Mouse (Mus musculus) forebrain, postnatal 0 days (tissue): ENCODE measurements around the gene Them7. TPM values are rescaled to one million over a fixed set of nuclear protein-coding genes. Genes with fewer than 3 reads are reported as not detected.
A peak's percentile ranks its signal among the peaks of the same experiment; 100 is the strongest.

ENCODE experiments used
- ATAC-seq: fragments of 200-750 bp; cut with Nextera tagmentation; 2 replicates; pipeline ENCODE4 v1.8.0; 2017; ENCODE audit warnings: mild to moderate bottlenecking, moderate library complexity
- DNase-seq: peaks from one replicate; pipeline ENCODE4 v3.0.0-alpha.2; 2015
- H3K27ac ChIP-seq: fragments of 300-500 bp; sonication (generic); 2 replicates; pipeline ENCODE4 v1.5.1; 2014; ENCODE audit warnings: low read depth, mild to moderate bottlenecking, antibody characterized with exemption, low read length, moderate library complexity, mixed read lengths
- H3K27me3 ChIP-seq: fragments of 300-500 bp; sonication (generic); 2 replicates; pipeline ENCODE4 v1.6.1; 2014; ENCODE audit warnings: mild to moderate bottlenecking, low read length, mixed read lengths; ENCODE audit not compliant: insufficient read depth
- H3K36me3 ChIP-seq: fragments of 300-500 bp; sonication (generic); 2 replicates; pipeline ENCODE4 v1.6.1; 2014; ENCODE audit warnings: mild to moderate bottlenecking, moderate library complexity; ENCODE audit not compliant: insufficient read depth
- H3K4me1 ChIP-seq: fragments of 300-500 bp; sonication (generic); 2 replicates; pipeline ENCODE4 v1.6.1; 2014; ENCODE audit warnings: antibody characterized with exemption; ENCODE audit not compliant: insufficient read depth
- H3K4me2 ChIP-seq: fragments of 300-500 bp; sonication (generic); 2 replicates; pipeline ENCODE4 v1.6.1; 2014; ENCODE audit warnings: low read depth, mild to moderate bottlenecking, moderate library complexity
- H3K4me3 ChIP-seq: fragments of 300-500 bp; sonication (generic); 2 replicates; pipeline ENCODE4 v1.5.1; 2014; ENCODE audit warnings: low read depth, low read length, mixed read lengths
- H3K9ac ChIP-seq: fragments of 300-500 bp; sonication (generic); 2 replicates; pipeline ENCODE4 v1.6.1; 2014; ENCODE audit warnings: mild to moderate bottlenecking
- H3K9me3 ChIP-seq: fragments of 300-500 bp; sonication (generic); 2 replicates; pipeline ENCODE4 v1.6.1; 2016; ENCODE audit warnings: low read length
- CTCF ChIP-seq: sonication (generic); IDR thresholded peaks from 2 replicates; pipeline ENCODE4 v1.5.1; 2016; ENCODE audit warnings: antibody characterized with exemption, control low read depth, low read depth
- WGBS: fragments of 180-500 bp; shearing (Covaris S2); extraction: QIAGEN DNeasy Blood & Tissue Kit; methylation state at CpG from one replicate; pipeline ENCODE4 v1.1.7; 2014; 5-methylcytosine and 5-hydroxymethylcytosine counted together
- polyA plus RNA-seq: library from polyadenylated mRNA; unstranded; fragments of >200 nt; fragmentation: Nextera tagmentation; extraction: Ambion mirVana; gene quantifications from 2 replicates; pipeline ENCODE4 v1.2.1, GENCODE M21; 2015
- total RNA-seq: library from RNA; depleted of rRNA; stranded (reverse); fragments of >200 nt; gene quantifications from 2 replicates; pipeline ENCODE4 v1.2.3, GENCODE M21; 2014

The Them7 gene
- total and polyA plus RNA-seq, 2 experiments from 2014 or later, result not detected

DNA sequence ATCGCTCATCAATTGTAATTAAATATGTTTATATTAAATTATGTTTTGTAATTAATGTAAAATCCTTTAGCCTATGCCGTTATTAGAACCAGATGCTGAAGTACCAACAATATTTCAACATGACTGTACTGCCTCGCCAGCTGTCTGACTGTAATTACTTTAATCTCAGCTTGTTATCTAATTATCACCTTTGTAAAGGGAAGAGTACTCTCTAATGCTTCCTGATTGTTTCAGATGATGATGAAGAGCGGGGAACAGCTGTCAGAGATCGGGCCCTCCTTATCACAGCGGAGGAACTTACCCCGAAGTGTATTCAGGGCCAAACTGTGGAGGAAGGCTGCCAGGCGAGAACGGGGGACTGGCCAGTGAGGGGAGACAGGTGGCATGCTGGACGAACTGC, 77.4 kb downstream of the Them7 start:
- Histone ChIP-seq H3K9me3 (peaks cover 4% of the 10 kb centered on the region; the same call in 1 of the 2 replicates), H3K27me3 (no peaks in the 10 kb centered on the region), H3K36me3 (no peaks in the 10 kb centered on the region), H3K4me3 (no peak overlapping the region), H3K4me1 (no peaks in the 10 kb centered on the region), H3K9ac (no peak overlapping the region), H3K4me2 (no peak overlapping the region), H3K27ac (no peak overlapping the region)
- TF ChIP-seq CTCF, result no peak
- ATAC-seq (peak; percentile 44; the same call in 1 of the 2 replicates), DNase-seq (no peak)
- 40% methylated on average over 10 of the region's 10 CpGs for WGBS

DNA sequence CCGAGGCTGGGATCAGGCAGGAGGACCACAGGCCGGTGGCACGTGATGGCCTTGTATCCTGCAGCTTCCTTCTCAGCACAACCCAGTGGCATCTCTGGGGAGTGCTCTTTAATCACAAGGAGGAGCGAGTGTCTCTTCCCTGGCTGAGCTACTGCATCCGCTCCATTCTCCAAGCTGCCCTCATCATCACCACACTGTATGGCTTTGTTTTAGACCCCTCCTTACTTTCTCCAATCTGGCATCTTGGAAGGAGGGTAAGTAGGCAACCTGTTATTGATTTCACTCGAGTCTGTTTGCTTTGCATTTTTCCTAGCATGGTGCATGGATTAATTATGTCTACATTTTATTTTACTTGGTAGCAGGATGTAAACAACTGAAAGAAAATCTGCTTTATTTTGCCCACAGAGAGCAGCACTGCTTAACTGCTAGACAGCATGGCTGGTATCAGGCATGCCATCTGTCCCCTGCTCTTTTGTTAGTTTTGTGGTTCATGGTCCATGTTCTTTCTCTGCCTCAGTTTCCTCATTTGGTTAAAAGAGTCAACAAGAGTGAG, 79.9 kb downstream of the Them7 start:
- Histone ChIP-seq H3K4me3 (no peak overlapping the region), H3K4me2 (no peak overlapping the region), H3K9me3 (peaks cover 1% of the 10 kb centered on the region; the same call in 1 of the 2 replicates), H3K27me3 (no peaks in the 10 kb centered on the region), H3K27ac (no peak overlapping the region), H3K4me1 (no peaks in the 10 kb centered on the region), H3K9ac (no peak overlapping the region), H3K36me3 (no peaks in the 10 kb centered on the region)
- WGBS, result 59% methylated on average over 6 of the region's 6 CpGs
- peak; percentile 43 for DNase-seq
- TF ChIP-seq CTCF, result no peak
- ATAC-seq, result peak; percentile 82

DNA sequence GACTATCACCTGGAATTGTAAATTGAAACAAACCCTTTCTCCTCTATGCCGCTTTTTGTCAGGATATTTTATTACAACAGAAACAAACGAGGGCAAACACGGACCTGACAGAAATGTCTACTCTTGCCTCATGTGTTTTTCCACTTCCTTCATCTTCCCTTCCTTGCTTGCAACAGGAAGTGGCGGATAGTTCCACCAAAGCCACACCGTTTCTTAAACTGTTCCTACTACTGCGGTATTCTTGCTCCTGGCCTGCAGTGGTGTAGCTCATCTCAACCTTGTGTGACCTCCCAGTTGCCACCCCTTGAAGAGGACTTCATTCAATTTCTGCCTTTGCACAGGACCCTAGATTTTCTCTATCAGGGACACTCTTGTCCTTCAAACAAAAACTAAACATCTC, 81.8 kb downstream of the Them7 start:
- WGBS, result 93% methylated on average over 6 of the region's 6 CpGs
- Histone ChIP-seq H3K36me3 (no peaks in the 10 kb centered on the region), H3K4me2 (no peak overlapping the region), H3K4me3 (no peak overlapping the region), H3K9ac (no peak overlapping the region), H3K9me3 (no peaks in the 10 kb centered on the region), H3K27me3 (no peaks in the 10 kb centered on the region), H3K4me1 (no peaks in the 10 kb centered on the region), H3K27ac (no peak overlapping the region)
- ATAC-seq (no peak), DNase-seq (no peak)
- TF ChIP-seq CTCF, result no peak

DNA sequence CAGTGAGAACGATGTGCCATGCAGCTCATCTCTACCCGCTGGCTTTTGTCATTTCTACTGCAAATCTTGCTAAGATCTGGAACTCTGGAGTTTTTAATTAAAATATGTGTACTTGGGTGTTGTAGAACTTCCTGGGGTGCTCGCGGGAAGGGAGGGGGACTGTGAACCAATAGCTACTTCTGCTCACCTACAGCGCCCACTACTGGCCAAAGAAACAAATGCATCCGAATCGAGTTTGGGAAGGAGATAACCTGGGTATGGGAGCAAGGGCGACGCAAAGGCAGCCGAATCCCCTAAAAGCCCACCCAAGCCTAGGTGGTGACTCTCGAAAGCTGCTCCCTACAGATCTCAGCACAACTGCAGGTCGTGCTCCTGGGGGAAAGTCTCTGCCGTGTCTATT, 87.3 kb downstream of the Them7 start:
- no peak overlapping the region for H3K4me3 ChIP-seq
- peak; percentile 60 for TF ChIP-seq CTCF
- H3K9ac ChIP-seq, result no peak overlapping the region
- H3K9me3 ChIP-seq, result no peaks in the 10 kb centered on the region
- H3K4me2 ChIP-seq, result no peak overlapping the region
- no peaks in the 10 kb centered on the region for H3K4me1 ChIP-seq
- no peak for ATAC-seq
- H3K27ac ChIP-seq, result no peak overlapping the region
- DNase-seq, result no peak
- no peaks in the 10 kb centered on the region for H3K36me3 ChIP-seq
- WGBS, result 48% methylated on average over 13 of the region's 13 CpGs
- peaks cover 14% of the 10 kb centered on the region for H3K27me3 ChIP-seq

DNA sequence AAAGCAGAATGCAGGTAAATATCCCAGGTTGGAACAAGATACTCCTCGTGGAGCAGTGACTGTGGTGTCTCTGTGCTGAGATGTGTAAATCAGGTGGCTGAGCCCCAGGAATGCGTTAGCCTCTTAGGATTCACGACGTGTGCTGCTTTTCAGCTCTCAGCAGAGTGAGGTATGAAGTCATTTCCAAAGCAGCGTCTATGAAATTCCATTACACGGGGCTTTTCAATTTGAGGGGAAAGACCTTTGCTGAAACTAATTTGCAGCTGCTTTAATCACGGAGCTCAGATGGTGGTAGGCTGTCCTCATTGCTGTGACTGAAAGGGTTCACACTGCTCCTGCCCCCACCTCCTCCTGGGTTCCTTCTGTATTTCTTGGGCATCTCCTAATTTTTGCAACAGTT, 87.9 kb downstream of the Them7 start:
- Histone ChIP-seq H3K36me3 (no peaks in the 10 kb centered on the region), H3K4me2 (no peak overlapping the region), H3K9me3 (no peaks in the 10 kb centered on the region), H3K9ac (no peak overlapping the region), H3K4me3 (no peak overlapping the region), H3K27me3 (peaks cover 14% of the 10 kb centered on the region), H3K4me1 (no peaks in the 10 kb centered on the region), H3K27ac (no peak overlapping the region)
- ATAC-seq (peak; percentile 58; the same call in 1 of the 2 replicates), DNase-seq (peak; percentile 33)
- no peak for TF ChIP-seq CTCF
- 3% methylated on average over 7 of the region's 7 CpGs for WGBS

DNA sequence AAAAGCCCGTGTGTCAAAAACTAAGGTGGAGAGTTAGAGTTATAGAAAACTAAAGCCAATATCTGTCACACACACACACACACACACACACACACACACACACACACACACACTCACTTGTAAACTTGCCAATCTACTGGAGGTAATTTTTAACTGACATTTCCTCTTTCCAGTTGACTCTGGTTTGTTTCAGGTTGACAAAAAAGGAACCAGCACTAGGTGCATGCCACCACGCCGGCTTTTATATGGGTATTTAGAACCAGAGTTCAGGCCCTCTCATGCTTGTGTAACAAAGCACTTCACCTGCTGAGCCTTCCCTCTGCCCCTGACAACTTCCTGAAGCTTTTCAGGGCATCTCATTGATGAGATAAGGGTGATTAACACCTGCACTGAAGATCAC, 89.0 kb downstream of the Them7 start:
- 59% methylated on average over 3 of the region's 3 CpGs for WGBS
- TF ChIP-seq CTCF, result no peak

DNA sequence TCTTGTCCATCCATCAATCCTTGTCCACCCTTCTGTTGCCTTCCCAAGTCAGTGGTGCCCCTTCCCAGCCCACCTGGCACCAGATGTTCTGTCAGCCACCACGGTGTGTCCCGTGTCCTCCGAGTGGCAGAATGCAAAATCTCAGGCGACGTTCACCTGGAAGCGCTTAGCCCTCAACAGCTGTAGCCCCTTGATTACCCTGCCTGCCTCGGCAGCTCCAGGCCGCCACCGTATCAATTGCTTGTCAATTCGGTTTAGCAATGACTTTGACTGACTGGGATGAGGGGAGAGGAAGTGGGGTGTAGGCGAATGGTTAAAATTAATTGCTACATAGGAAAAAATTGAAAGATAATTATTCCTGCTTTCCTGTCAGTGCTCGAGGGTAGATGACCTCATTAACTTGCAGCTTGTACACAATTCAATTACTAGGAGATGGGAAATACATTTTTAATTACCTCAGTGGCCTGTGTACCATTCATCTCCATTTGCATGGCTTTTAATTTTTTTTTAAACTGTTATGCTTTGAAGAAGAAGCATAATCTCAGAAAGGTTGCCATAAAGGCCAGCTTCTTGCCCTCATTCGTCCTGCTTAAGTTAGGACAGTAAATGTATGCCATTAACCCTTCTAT, 93.5 kb downstream of the Them7 start:
- Histone ChIP-seq H3K27ac (no peak overlapping the region), H3K4me2 (no peak overlapping the region), H3K36me3 (no peaks in the 10 kb centered on the region), H3K9ac (no peak overlapping the region), H3K27me3 (no peaks in the 10 kb centered on the region), H3K9me3 (no peaks in the 10 kb centered on the region), H3K4me1 (no peaks in the 10 kb centered on the region), H3K4me3 (no peak overlapping the region)
- DNase-seq (no peak), ATAC-seq (no peak)
- no peak for TF ChIP-seq CTCF
- 61% methylated on average over 13 of the region's 13 CpGs for WGBS

More for the DNA sequence above, 89.0 kb downstream of the Them7 start:
- no peak for ATAC-seq
- no peak overlapping the region for H3K4me3 ChIP-seq
- no peak overlapping the region for H3K9ac ChIP-seq
- H3K27ac ChIP-seq, result no peak overlapping the region
- no peaks in the 10 kb centered on the region for H3K4me1 ChIP-seq
- no peaks in the 10 kb centered on the region for H3K36me3 ChIP-seq
- H3K27me3 ChIP-seq, result peaks cover 14% of the 10 kb centered on the region
- no peak for DNase-seq
- H3K9me3 ChIP-seq, result no peaks in the 10 kb centered on the region
- H3K4me2 ChIP-seq, result no peak overlapping the region
